ENCODE assay signal across 8 mouse cellular contexts in genomic region chr11:101226065-101226701, GRCm38 (mm10). TPM values are rescaled to one million over a fixed set of nuclear protein-coding genes. Genes with fewer than 3 reads are reported as not detected.
DNase-seq lines count a peak whose midpoint lies in the region; ATAC-seq lines count a peak whose summit lies in the region.

TSS of gene Ezh1 (minus strand) at chr11:101226463.

- peak within 1 kb of the TSS; percentile 70 for H3K9ac ChIP-seq in intestine, embryonic 15.5 days

- no peaks in the 10 kb centered on the region for H3K36me3 ChIP-seq in intestine, embryonic 15.5 days

- peak within 1 kb of the TSS; percentile 33; the same call in 1 of the 2 replicates for H3K27ac ChIP-seq in intestine, embryonic 15.5 days

- peaks cover 34% of the 10 kb centered on the region for H3K4me1 ChIP-seq in intestine, embryonic 15.5 days (replicated peaks)

- peak; percentile 98 for ATAC-seq in intestine, embryonic 15.5 days
- peak; percentile 90 for ATAC-seq in megakaryocyte-erythroid progenitor cell, adult 5-6 weeks (replicated peaks; ENCODE audit: low FRiP score, low TSS enrichment, poor library complexity, severe bottlenecking)

- H3K4me2 ChIP-seq in intestine, embryonic 15.5 days (replicated peaks) = peak within 1 kb of the TSS; percentile 79

- WGBS in intestine, embryonic 15.5 days = 1% methylated on average over 56 of the region's 56 CpGs

- H3K4me3 ChIP-seq in intestine, embryonic 15.5 days (replicated peaks) = peak within 1 kb of the TSS; percentile 69

- no peaks in the 10 kb centered on the region for H3K27me3 ChIP-seq in intestine, embryonic 15.5 days (replicated peaks)

- peak; percentile 84 for DNase-seq in adrenal gland, adult 8-10 months
- DNase-seq in embryo, embryonic 11.5 days (ENCODE audit: low read depth, low spot score) = peak; percentile 67
- DNase-seq in gastrocnemius, postnatal 36 days = peak; percentile 82 to 90
- peak; percentile 72 to 88 for DNase-seq in left cerebral cortex, postnatal 14 days (ENCODE audit: low spot score in 2 of 2)
- peak; percentile 82 for DNase-seq in right cerebral cortex, postnatal 14 days
- peak; percentile 93 for DNase-seq in urinary bladder, postnatal 25 days (ENCODE audit: low spot score)

- intact Hi-C loops in gastrocnemius, postnatal 36 days (cut with DNase I) = no loop called here
- intact Hi-C loops in left cerebral cortex, postnatal 14 days (cut with DNase I) = loop anchor here (10.0 kb wide), 1 partner anchor 169 kb away; no protein-coding TSS in a partner anchor

- no peaks in the 10 kb centered on the region for H3K9me3 ChIP-seq in intestine, embryonic 15.5 days

RNA-seq across cellular contexts. Expression of gene Ezh1, which starts in this region (rescaled TPM):
- 10 to 100 TPM; 39.9 to 59.3 (median 47.7) TPM for total RNA-seq in adrenal gland, adult 8-10 months (2022)
- 10 to 100 TPM; 20.5 to 23.8 TPM for total RNA-seq in gastrocnemius, postnatal 36 days (2021)
- 16.0 and 16.3 TPM in 2 replicates for polyA plus RNA-seq in intestine, embryonic 15.5 days (2015; fragmentation: Nextera tagmentation; extraction: Ambion mirVana)
- total RNA-seq in left cerebral cortex, postnatal 14 days (2021) = 10 to 100 TPM; 32.4 TPM
- 18.2 and 20.6 TPM in 2 replicates for total RNA-seq in megakaryocyte-erythroid progenitor cell, adult 5-6 weeks (2014; fragmentation: Nextera tagmentation)
- 13.8 and 20.3 TPM in 2 replicates for total RNA-seq in megakaryocyte-erythroid progenitor cell, adult 5-6 weeks (2017)

Comparison
In these comparisons a context has a peak if more than half of its experiments do, and no peak if none do; other contexts are left out.
1. Peak in every context shown above with its lines: DNase-seq, ATAC-seq, H3K4me3 ChIP-seq and H3K27ac ChIP-seq.